Mouse (Mus musculus): ENCODE results near the gene Pacs2. TPM values are rescaled to one million over a fixed set of nuclear protein-coding genes. Genes with fewer than 3 reads are reported as not detected.

The Pacs2 gene
- polyA plus RNA-seq, 1 experiment = 2.8 TPM

DNA sequence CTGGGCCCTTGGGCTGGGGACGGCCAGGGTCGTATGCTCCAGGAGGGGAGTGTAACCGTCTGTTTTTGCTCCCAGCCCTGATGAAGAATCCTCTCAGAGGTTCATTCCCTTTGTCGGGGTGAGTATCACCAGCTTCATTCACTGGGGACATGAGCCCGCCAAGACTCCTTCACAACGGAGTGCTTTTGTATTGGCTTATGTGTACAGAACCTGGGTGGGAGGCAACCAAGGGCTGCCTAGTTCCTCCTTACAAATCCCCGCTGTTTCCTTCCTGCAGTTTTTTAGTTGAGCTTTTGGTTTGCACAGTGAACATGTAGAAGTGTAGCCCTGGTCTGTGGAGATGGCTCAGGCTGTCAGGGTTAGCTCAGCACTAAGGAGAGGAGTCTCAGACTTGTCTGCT is 53.7 kb downstream of the Pacs2 start:
- peaks cover 91% of the 10 kb centered on the region for H3K36me3 ChIP-seq (ENCODE audit: control insufficient read depth)
- TF ChIP-seq TAL1 (IDR thresholded peaks at IDR 0.05; ENCODE audit: low read length) = no peak
- TF ChIP-seq GATA1 (IDR thresholded peaks at IDR 0.05; ENCODE audit: low read length) = no peak
- H3K4me3 ChIP-seq (replicated peaks) = no peak overlapping the region
- no peaks in the 10 kb centered on the region for H3K9me3 ChIP-seq (ENCODE audit: control insufficient read depth, low read length)
- H3K27me3 ChIP-seq (ENCODE audit: control insufficient read depth) = no peaks in the 10 kb centered on the region
- no peaks in the 10 kb centered on the region; the same call in 1 of the 2 replicates for H3K4me1 ChIP-seq (ENCODE audit: control insufficient read depth)

DNA sequence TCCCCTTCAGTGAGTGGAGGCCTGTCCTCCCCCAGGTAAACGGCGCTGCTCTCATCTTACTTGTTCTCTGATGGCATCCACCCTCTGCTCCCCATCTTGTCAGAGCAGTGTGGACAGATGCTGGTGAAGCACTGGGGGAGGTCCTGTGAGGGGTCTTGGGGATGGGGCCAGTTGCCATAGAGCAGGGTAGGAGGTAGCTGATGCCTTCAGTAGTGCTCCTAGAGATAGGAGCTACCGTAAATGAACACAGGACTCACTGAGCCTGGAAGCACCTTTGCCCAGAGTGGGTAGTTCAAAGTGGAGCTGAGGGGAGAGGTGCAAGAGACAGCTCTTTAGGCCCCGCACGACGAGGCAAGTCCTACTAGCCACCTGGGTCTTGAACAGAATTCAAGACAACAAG is 55.1 kb downstream of the Pacs2 start:
- TF ChIP-seq GATA1 (IDR thresholded peaks at IDR 0.05; ENCODE audit: low read length) (no peak), TAL1 (IDR thresholded peaks at IDR 0.05; ENCODE audit: low read length) (no peak)
- H3K27me3 ChIP-seq (ENCODE audit: control insufficient read depth) = no peaks in the 10 kb centered on the region
- no peak overlapping the region for H3K4me3 ChIP-seq (replicated peaks)
- no peaks in the 10 kb centered on the region for H3K9me3 ChIP-seq (ENCODE audit: control insufficient read depth, low read length)
- peaks cover 77% of the 10 kb centered on the region for H3K36me3 ChIP-seq (ENCODE audit: control insufficient read depth)
- H3K4me1 ChIP-seq (ENCODE audit: control insufficient read depth) = peaks cover 13% of the 10 kb centered on the region

DNA sequence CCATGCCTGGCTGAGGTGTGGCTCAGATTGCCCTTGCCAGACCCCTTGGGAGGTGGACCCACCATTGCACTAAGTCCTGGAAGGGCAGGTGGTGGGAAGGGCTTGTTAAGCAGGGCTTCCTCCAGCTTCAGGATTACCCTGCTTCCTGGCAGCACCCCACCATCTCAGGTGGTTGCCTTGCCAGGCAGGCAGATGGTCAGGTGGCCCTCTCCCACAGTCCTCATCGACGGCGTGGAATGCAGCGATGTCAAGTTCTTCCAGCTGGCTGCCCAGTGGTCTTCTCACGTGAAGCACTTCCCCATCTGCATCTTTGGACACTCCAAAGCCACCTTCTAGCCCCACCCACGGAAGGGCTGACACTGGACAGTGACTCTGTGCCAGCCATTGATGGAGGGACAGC is 57.0 kb downstream of the Pacs2 start:
- Histone ChIP-seq H3K4me3 (replicated peaks) (no peak overlapping the region), H3K27me3 (ENCODE audit: control insufficient read depth) (no peaks in the 10 kb centered on the region), H3K9me3 (ENCODE audit: control insufficient read depth, low read length) (no peaks in the 10 kb centered on the region), H3K36me3 (ENCODE audit: control insufficient read depth) (peaks cover 58% of the 10 kb centered on the region), H3K4me1 (ENCODE audit: control insufficient read depth) (peaks cover 25% of the 10 kb centered on the region)
- no peak for TF ChIP-seq TAL1 (IDR thresholded peaks at IDR 0.05; ENCODE audit: low read length)
- no peak for TF ChIP-seq GATA1 (IDR thresholded peaks at IDR 0.05; ENCODE audit: low read length)

DNA sequence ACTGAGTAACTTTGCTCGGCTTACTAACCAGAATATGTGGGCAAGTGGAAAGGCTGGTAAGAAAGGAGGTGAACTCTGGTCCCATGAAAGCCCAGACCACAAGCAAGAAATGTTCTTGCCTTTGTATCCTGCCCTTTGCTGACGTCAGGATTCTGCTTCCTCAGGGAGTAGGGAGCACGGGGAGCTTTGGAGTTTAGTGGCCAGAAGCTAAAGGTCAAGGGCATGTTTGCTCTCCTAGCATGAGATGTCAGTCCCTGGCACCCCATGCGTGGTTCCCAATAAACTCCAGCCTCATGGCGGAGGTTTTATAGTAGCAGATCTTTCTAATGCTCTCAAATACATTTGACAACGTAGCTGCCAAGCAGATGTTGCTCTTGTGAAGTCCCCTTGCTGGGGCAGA is 57.5 kb downstream of the Pacs2 start:
- no peak overlapping the region for H3K4me3 ChIP-seq (replicated peaks)
- peaks cover 53% of the 10 kb centered on the region for H3K36me3 ChIP-seq (ENCODE audit: control insufficient read depth)
- H3K27me3 ChIP-seq (ENCODE audit: control insufficient read depth) = no peaks in the 10 kb centered on the region
- peaks cover 25% of the 10 kb centered on the region for H3K4me1 ChIP-seq (ENCODE audit: control insufficient read depth)
- H3K9me3 ChIP-seq (ENCODE audit: control insufficient read depth, low read length) = no peaks in the 10 kb centered on the region
- TF ChIP-seq TAL1 (IDR thresholded peaks at IDR 0.05; ENCODE audit: low read length) (no peak), GATA1 (IDR thresholded peaks at IDR 0.05; ENCODE audit: low read length) (no peak)

DNA sequence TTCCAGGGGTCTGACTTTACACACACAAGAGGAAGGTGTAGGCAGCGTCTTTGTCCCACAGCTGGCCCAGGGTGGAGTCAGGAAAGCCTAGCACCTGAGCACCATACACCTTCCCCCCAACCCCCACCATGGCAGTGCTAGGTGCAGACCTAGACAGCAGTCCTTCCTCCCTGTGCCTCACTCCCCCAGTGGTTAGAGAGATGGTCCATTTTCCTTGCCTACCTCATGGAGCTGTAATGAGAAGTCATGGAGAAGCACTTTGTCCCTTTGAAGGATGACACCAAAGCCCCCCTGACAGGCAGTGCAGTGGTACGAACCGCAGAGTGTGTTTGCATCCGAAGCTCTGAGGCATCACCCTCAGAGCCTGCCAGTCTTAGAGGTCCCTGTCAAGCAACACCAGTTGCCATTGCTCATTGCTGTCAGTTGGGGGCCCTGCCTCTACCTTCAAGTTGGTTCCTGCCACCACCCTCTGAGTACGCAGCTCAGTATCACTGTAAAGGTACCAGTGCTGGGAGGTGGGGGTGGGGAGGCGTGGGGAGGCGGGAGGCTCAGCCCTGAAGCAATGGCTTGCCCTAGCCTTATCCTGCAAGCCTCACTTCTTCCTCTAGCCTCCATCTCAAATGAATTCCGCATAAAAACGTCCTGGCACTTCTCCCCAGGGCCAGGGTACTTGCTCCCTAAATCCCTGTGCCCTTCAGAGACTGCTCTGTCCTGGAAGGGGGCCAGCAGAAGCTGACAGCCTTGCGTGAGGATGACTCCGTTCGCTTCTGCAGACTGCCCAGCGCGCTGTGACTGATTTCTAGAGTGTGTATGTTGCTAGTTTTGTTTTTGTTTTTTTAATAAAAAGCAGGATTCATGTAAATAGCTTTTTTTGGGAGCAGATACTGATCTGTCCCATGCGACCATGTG is 59.4 kb downstream of the Pacs2 start:
- TF ChIP-seq GATA1 (IDR thresholded peaks at IDR 0.05; ENCODE audit: low read length) (no peak), TAL1 (IDR thresholded peaks at IDR 0.05; ENCODE audit: low read length) (no peak)
- Histone ChIP-seq H3K4me3 (replicated peaks) (peak overlapping the region; percentile 65), H3K36me3 (ENCODE audit: control insufficient read depth) (peaks cover 35% of the 10 kb centered on the region), H3K9me3 (ENCODE audit: control insufficient read depth, low read length) (no peaks in the 10 kb centered on the region), H3K4me1 (ENCODE audit: control insufficient read depth) (peaks cover 25% of the 10 kb centered on the region), H3K27me3 (ENCODE audit: control insufficient read depth) (no peaks in the 10 kb centered on the region)

DNA sequence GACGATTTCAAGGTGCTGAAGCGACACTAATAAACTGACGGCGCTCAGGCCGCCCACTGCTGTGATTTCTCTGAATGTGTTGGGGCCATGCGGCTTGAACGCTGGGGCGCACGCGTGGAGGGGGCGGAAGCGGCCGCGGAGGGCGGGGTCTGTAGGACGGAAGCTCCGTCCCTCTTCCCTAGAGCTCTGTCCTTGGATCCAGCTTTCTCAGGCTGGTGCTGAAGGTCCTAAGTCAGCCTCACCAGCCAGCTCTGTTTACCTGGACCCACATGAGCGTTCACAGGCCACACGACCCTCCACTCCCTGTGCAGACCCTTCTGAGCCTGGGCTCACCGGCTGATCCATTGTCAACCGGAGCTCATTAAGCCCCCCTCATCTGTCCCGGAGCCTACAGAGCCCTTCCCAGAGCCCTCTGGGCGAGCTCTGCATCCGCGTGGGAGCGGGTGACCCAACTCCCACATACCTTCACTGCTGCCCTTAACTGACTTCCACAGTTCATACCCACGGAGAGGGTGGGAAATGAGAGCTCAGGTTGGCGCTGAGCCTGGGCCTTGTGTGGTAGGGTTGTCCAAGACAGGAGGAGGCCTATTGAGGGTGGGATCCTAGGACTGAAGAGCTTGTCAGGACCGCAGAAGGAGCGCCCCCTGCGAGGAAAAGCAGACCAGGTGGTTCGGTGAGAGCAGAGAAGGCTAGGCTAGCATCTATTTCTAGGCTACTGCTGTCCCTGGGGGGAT is 60.2 kb downstream of the Pacs2 start, which contains the start of gene Tex22:
TSS of gene Tex22 (plus strand) at position 174 of the 734 bp plus-strand sequence.
- Histone ChIP-seq H3K4me1 (ENCODE audit: control insufficient read depth) (peaks cover 25% of the 10 kb centered on the region), H3K4me3 (replicated peaks) (peak within 1 kb of the TSS; percentile 65), H3K9me3 (ENCODE audit: control insufficient read depth, low read length) (no peaks in the 10 kb centered on the region), H3K36me3 (ENCODE audit: control insufficient read depth) (peaks cover 27% of the 10 kb centered on the region), H3K27me3 (ENCODE audit: control insufficient read depth) (peaks cover 2% of the 10 kb centered on the region; the same call in 1 of the 2 replicates)
- TF ChIP-seq GATA1 (IDR thresholded peaks at IDR 0.05; ENCODE audit: low read length) = no peak
- no peak for TF ChIP-seq TAL1 (IDR thresholded peaks at IDR 0.05; ENCODE audit: low read length)

DNA sequence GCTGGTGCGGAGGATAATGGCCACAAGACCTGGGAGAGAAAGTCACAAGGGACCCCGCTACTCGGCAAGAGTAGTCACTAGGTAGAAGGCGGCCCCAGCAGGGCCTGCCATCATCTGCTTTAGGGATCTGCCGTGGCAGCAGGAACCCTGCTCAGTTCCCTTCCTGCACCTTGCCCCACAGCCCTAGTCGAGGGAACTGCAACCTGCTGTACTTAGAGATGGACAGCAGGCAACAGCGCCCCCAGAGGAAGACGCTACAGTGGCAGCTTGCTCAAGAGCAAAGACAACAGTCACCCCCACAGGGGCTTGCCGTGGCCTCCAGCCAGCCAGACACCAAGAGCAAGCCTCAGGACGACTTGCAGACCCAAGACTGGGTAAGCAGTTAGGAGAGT is 60.8 kb downstream of the Pacs2 start:
- no peak for TF ChIP-seq TAL1 (IDR thresholded peaks at IDR 0.05; ENCODE audit: low read length)
- no peak for TF ChIP-seq GATA1 (IDR thresholded peaks at IDR 0.05; ENCODE audit: low read length)
- H3K36me3 ChIP-seq (ENCODE audit: control insufficient read depth) = peaks cover 21% of the 10 kb centered on the region
- H3K4me3 ChIP-seq (replicated peaks) = peak overlapping the region; percentile 65
- no peaks in the 10 kb centered on the region for H3K9me3 ChIP-seq (ENCODE audit: control insufficient read depth, low read length)
- peaks cover 2% of the 10 kb centered on the region; the same call in 1 of the 2 replicates for H3K27me3 ChIP-seq (ENCODE audit: control insufficient read depth)
- peaks cover 25% of the 10 kb centered on the region for H3K4me1 ChIP-seq (ENCODE audit: control insufficient read depth)

DNA sequence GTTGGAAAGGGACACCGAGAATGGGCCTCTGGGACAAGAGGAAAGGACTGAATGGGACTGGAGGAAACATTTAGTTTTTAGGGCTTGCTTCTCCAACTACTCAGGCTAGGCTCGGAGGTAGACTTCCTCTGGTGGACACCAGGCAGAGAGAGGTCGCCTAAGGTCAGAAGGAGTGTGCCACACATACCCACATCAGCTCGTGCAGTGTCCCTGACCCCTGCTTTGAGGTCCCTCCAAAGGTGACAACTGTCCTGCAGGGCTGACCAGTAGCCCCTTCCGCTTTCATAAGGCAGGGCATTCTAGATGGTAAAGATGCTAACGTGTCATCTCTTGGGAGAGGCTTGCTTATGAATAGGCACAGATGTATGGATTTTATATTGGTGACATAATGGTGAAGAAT is 61.2 kb downstream of the Pacs2 start:
- Histone ChIP-seq H3K36me3 (ENCODE audit: control insufficient read depth) (peaks cover 17% of the 10 kb centered on the region), H3K27me3 (ENCODE audit: control insufficient read depth) (peaks cover 2% of the 10 kb centered on the region; the same call in 1 of the 2 replicates), H3K9me3 (ENCODE audit: control insufficient read depth, low read length) (no peaks in the 10 kb centered on the region), H3K4me3 (replicated peaks) (no peak overlapping the region), H3K4me1 (ENCODE audit: control insufficient read depth) (peaks cover 25% of the 10 kb centered on the region)
- TF ChIP-seq TAL1 (IDR thresholded peaks at IDR 0.05; ENCODE audit: low read length) (no peak), GATA1 (IDR thresholded peaks at IDR 0.05; ENCODE audit: low read length) (no peak)

DNA sequence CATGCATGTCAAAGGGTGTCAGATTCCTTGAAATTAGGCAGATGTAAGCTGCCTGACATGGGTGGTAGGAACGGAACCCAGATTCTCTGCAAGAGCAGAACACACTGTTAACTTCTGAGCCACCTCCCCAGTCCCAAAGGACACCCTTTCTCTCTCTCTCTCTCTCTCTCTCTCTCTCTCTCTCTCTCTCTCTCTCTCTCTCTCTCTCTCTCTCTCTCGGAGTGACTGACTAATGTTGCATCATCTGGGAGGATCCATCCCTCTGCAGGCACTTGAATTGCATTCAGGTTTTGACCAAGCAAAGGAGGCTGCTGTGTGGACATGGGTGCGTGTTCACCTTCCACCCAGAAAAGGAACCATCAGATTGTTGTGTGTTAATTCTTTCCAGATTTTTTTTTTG is 73.0 kb downstream of the Pacs2 start:
- no peak for TF ChIP-seq TAL1 (IDR thresholded peaks at IDR 0.05; ENCODE audit: low read length)

More for the DNA sequence above, 73.0 kb downstream of the Pacs2 start:
- H3K9me3 ChIP-seq (ENCODE audit: control insufficient read depth, low read length) = no peaks in the 10 kb centered on the region
- H3K4me3 ChIP-seq (replicated peaks) = no peak overlapping the region
- H3K27me3 ChIP-seq (ENCODE audit: control insufficient read depth) = peaks cover 24% of the 10 kb centered on the region
- H3K36me3 ChIP-seq (ENCODE audit: control insufficient read depth) = no peaks in the 10 kb centered on the region
- H3K4me1 ChIP-seq (ENCODE audit: control insufficient read depth) = no peaks in the 10 kb centered on the region

Data from erythroblast, embryonic 14.5 days (primary cell).